In the genomic region with DNA sequence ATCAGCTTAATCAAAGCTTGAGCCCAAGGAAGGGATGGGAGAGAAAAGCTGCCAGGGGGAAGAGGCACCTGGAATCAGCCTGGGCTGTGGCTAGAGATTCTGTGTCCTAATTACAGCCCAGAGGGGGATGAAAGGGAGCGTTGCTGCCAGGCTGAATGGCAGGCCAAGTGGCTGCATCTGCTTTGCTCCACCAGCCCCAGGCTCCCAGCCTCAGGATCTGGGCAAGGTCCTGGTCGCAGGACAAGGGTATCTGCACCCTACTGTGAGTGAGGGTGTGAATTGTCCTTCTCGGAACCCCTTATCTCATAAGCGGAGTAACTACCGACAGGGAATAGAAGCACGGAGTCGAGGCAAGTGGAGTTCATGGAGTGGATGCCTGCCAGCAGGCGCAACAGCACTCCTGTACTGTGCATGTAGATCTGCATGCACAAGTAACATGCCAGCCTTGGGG, we compare ENCODE assay signal across 10 mouse cellular contexts. TPM values are rescaled to one million over a fixed set of nuclear protein-coding genes. Genes with fewer than 3 reads are reported as not detected.
A peak's percentile ranks its signal among the peaks of the same experiment; 100 is the strongest.
DNase-seq lines count a peak whose midpoint lies in the region; ATAC-seq and TF ChIP-seq lines count a peak whose summit lies in the region.
"Had no signal": no experiment of that assay in that cellular context is flagged by ENCODE, and none has a peak within 500 bp of the region (broad histone marks: within the 10 kb centered on the region; RNA-seq: fewer than 3 reads in every experiment).

No protein-coding gene starts in this region.

- no peak overlapping the region for H3K9ac ChIP-seq in embryonic facial prominence, embryonic 12.5 days
- H3K9ac ChIP-seq in hindbrain, postnatal 0 days (replicated peaks; ENCODE audit: low read length), result peak overlapping the region; percentile 98
- H3K9ac ChIP-seq: heart, embryonic 15.5 days had no signal

- peaks cover 100% of the 10 kb centered on the region for H3K27me3 ChIP-seq in embryonic facial prominence, embryonic 12.5 days
- H3K27me3 ChIP-seq in hindbrain, postnatal 0 days (ENCODE audit: insufficient read depth, low read length), result no peaks in the 10 kb centered on the region
- H3K27me3 ChIP-seq in limb, embryonic 10.5 days (ENCODE audit: low read depth, poor library complexity, severe bottlenecking), result peaks cover 100% of the 10 kb centered on the region
- peaks cover 100% of the 10 kb centered on the region for H3K27me3 ChIP-seq in heart, embryonic 10.5 days (ENCODE audit: insufficient read depth, poor library complexity, severe bottlenecking)

- H3K36me3 ChIP-seq in embryonic facial prominence, embryonic 12.5 days, result no peaks in the 10 kb centered on the region
- H3K36me3 ChIP-seq in hindbrain, postnatal 0 days (ENCODE audit: insufficient read depth, low read length), result no peaks in the 10 kb centered on the region
- H3K36me3 ChIP-seq in limb, embryonic 10.5 days, result no peaks in the 10 kb centered on the region
- H3K36me3 ChIP-seq in heart, embryonic 10.5 days, result no peaks in the 10 kb centered on the region
- H3K36me3 ChIP-seq: heart, embryonic 15.5 days had no signal

- intact Hi-C loops in left cerebral cortex, postnatal 36 days (cut with DNase I), result no loop called here

- WGBS in embryonic facial prominence, embryonic 12.5 days, result 2% methylated on average over 8 of the region's 8 CpGs
- 5% methylated on average over 8 of the region's 8 CpGs for WGBS in hindbrain, postnatal 0 days
- WGBS in limb, embryonic 10.5 days, result 4% methylated on average over 8 of the region's 8 CpGs
- 4% methylated on average over 8 of the region's 8 CpGs for WGBS in heart, embryonic 10.5 days

- 0 out of 2 replicates have a peak overlapping the region, but pooled peaks have one; percentile 10 for H3K4me3 ChIP-seq in embryonic facial prominence, embryonic 12.5 days
- H3K4me3 ChIP-seq in hindbrain, postnatal 0 days (ENCODE audit: low read length), result peak overlapping the region; percentile 89
- no peak overlapping the region for H3K4me3 ChIP-seq in limb, embryonic 10.5 days
- H3K4me3 ChIP-seq in heart, embryonic 10.5 days, result no peak overlapping the region
- H3K4me3 ChIP-seq: heart, embryonic 15.5 days had no signal

- H3K4me2 ChIP-seq in embryonic facial prominence, embryonic 12.5 days (replicated peaks), result no peak overlapping the region
- H3K4me2 ChIP-seq in hindbrain, postnatal 0 days (ENCODE audit: low read depth, low read length), result peak overlapping the region; percentile 93
- H3K4me2 ChIP-seq: heart, embryonic 15.5 days had no signal

- H3K27ac ChIP-seq in embryonic facial prominence, embryonic 12.5 days, result no peak overlapping the region
- peak overlapping the region; percentile 97 for H3K27ac ChIP-seq in hindbrain, postnatal 0 days
- no peak overlapping the region for H3K27ac ChIP-seq in limb, embryonic 10.5 days
- no peak overlapping the region for H3K27ac ChIP-seq in heart, embryonic 10.5 days
- H3K27ac ChIP-seq: heart, embryonic 15.5 days had no signal

- peak; percentile 63 to 66 for DNase-seq in left cerebral cortex, postnatal 36 days (ENCODE audit: low spot score in 2 of 2)
- DNase-seq in left cerebral cortex, adult 18-20 months (ENCODE audit: low spot score in 2 of 2), result no peak
- peak; percentile 68 for DNase-seq in hindbrain, postnatal 0 days (ENCODE audit: low spot score)
- peak; percentile 48 to 62 for DNase-seq in right cerebral cortex, adult 2 months (ENCODE audit: low spot score in 2 of 2)
- DNase-seq in limb, embryonic 10.5 days (ENCODE audit: low spot score), result no peak
- no peak for DNase-seq in heart, embryonic 10.5 days (ENCODE audit: low spot score)
- no peak for DNase-seq in ovary, postnatal 14 days (ENCODE audit: low spot score)
- DNase-seq: thymus, postnatal 36 days had no signal

- peaks cover 14% of the 10 kb centered on the region; the same call in 1 of the 2 replicates for H3K4me1 ChIP-seq in embryonic facial prominence, embryonic 12.5 days
- H3K4me1 ChIP-seq in hindbrain, postnatal 0 days (ENCODE audit: insufficient read depth, low read length), result peaks cover 9% of the 10 kb centered on the region; the same call in 1 of the 2 replicates
- H3K4me1 ChIP-seq in limb, embryonic 10.5 days, result peaks cover 43% of the 10 kb centered on the region
- peaks cover 35% of the 10 kb centered on the region for H3K4me1 ChIP-seq in heart, embryonic 10.5 days

- peak; percentile 14; the same call in 1 of the 2 replicates for TF ChIP-seq CTCF in hindbrain, postnatal 0 days (IDR thresholded peaks at IDR 0.05; ENCODE audit: low read depth)

- no peaks in the 10 kb centered on the region for H3K9me3 ChIP-seq in embryonic facial prominence, embryonic 12.5 days
- H3K9me3 ChIP-seq in hindbrain, postnatal 0 days (ENCODE audit: low read length), result no peaks in the 10 kb centered on the region
- no peaks in the 10 kb centered on the region for H3K9me3 ChIP-seq in limb, embryonic 10.5 days (replicated peaks)
- H3K9me3 ChIP-seq in heart, embryonic 10.5 days, result no peaks in the 10 kb centered on the region
- H3K9me3 ChIP-seq: heart, embryonic 15.5 days had no signal

- no peak for ATAC-seq in embryonic facial prominence, embryonic 12.5 days (ENCODE audit: insufficient number of reproducible peaks, insufficient read depth, low FRiP score, low TSS enrichment)
- ATAC-seq in hindbrain, postnatal 0 days, result no peak

RNA-seq across cellular contexts. Expression of gene Polg, which starts 35.4 kb away (rescaled TPM):
- total RNA-seq in left cerebral cortex, postnatal 36 days (2021), result 10 to 100 TPM; 77.8 to 97.5 TPM
- 100 to 1,000 TPM in 1 of 2 experiments, 10 to 100 TPM in 1; 92.3 to 115 TPM for total RNA-seq in left cerebral cortex, adult 18-20 months (2021)
- 42.3 and 42.5 TPM in 2 replicates for polyA plus RNA-seq in embryonic facial prominence, embryonic 12.5 days (2016; fragmentation: Nextera tagmentation; extraction: Ambion mirVana)
- total RNA-seq in hindbrain, postnatal 0 days (2014; rRNA removed), result 60.0 and 79.5 TPM in 2 replicates
- 23.8 and 23.9 TPM in 2 replicates for polyA plus RNA-seq in hindbrain, postnatal 0 days (2015; fragmentation: Nextera tagmentation; extraction: Ambion mirVana)
- 41.1 and 42.3 TPM in 2 replicates for polyA plus RNA-seq in limb, embryonic 10.5 days (2016; fragmentation: Nextera tagmentation; extraction: Ambion mirVana)
- polyA plus RNA-seq in heart, embryonic 10.5 days (2016; fragmentation: Nextera tagmentation; extraction: Ambion mirVana), result 33.2 and 43.3 TPM in 2 replicates

Comparison
In these comparisons a context has a peak if more than half of its experiments do, and no peak if none do; other contexts are left out.
1. DNase-seq: peak in left cerebral cortex, postnatal 36 days (2 of 2), hindbrain, postnatal 0 days (single experiment) and right cerebral cortex, adult 2 months (2 of 2); none in left cerebral cortex, adult 18-20 months (0 of 2), limb, embryonic 10.5 days (single experiment), heart, embryonic 10.5 days (single experiment) and ovary, postnatal 14 days (single experiment).
2. H3K4me3 ChIP-seq: peak in embryonic facial prominence, embryonic 12.5 days (single experiment) and hindbrain, postnatal 0 days (single experiment); none in limb, embryonic 10.5 days (single experiment) and heart, embryonic 10.5 days (single experiment).